Mouse (Mus musculus) midbrain, embryonic 11.5 days (tissue): ENCODE measurements around the gene Kremen1. TPM values are rescaled to one million over a fixed set of nuclear protein-coding genes. Genes with fewer than 3 reads are reported as not detected.

Experiments used
- polyA plus RNA-seq: library from polyadenylated mRNA; unstranded; fragments of >200 nt; fragmentation: Nextera tagmentation; extraction: Ambion mirVana; gene quantifications from 2 replicates; pipeline ENCODE4 v1.2.1, GENCODE M21; 2014

Kremen1 gene
- polyA plus RNA-seq, 1 experiment from 2014 or later: 6.9 TPM

Other genes with a start within 250 kb of the Kremen1 start
- gene Rasl10a, start 203.4 kb downstream of the Kremen1 start, polyA plus RNA-seq: 0.19 and 0.37 TPM in 2 replicates
- gene Gas2l1, start 196.2 kb downstream of the Kremen1 start, polyA plus RNA-seq: 19.4 and 23.1 TPM in 2 replicates
- 20.4 and 21.3 TPM in 2 replicates for gene Rhbdd3, start 162.6 kb downstream of the Kremen1 start, polyA plus RNA-seq
- 419 and 422 TPM in 2 replicates for gene Ewsr1, start 162.3 kb downstream of the Kremen1 start, polyA plus RNA-seq
- gene Emid1, start 109.3 kb downstream of the Kremen1 start, polyA plus RNA-seq: 12.3 and 13.7 TPM in 2 replicates
- 10.4 and 10.8 TPM in 2 replicates for gene Znrf3, start 183.3 kb upstream of the Kremen1 start, polyA plus RNA-seq